Mouse (Mus musculus) thymus, adult 2 months (tissue): ENCODE measurements at regions not wholly inside any gene's neighbourhood (a gene's known extent, or its start where the extent isn't known, plus 50 kb on each side); places are given as distances from the start of the nearest gene placed in this dataset.

Experiments used
- CTCF ChIP-seq: fragments of 200-500 bp; IDR thresholded peaks from 2 replicates; pipeline ENCODE4 v1.5.1; 2012; ENCODE audit warnings: mild to moderate bottlenecking, control low read depth, low read length, moderate library complexity, borderline replicate concordance; ENCODE audit not compliant: control insufficient read depth, poor library complexity, insufficient read depth; ENCODE audit errors: extremely low read depth
- POLR2A ChIP-seq: fragments of 200-500 bp; IDR thresholded peaks from 2 replicates; pipeline ENCODE4 v1.6.1; 2012; ENCODE audit warnings: mild to moderate bottlenecking, low read length, control low read depth, moderate library complexity; ENCODE audit not compliant: control insufficient read depth, poor library complexity, insufficient read depth; ENCODE audit errors: extremely low read depth

- TF ChIP-seq POLR2A (no peak), CTCF (no peak)
Observed at GRCm38 (mm10) chr1:43377491-43378263, 66.7 kb upstream of the Nck2 start.
